Mouse (Mus musculus): ENCODE data around the gene Slc35f5. TPM values are rescaled to one million over a fixed set of nuclear protein-coding genes. Genes with fewer than 3 reads are reported as not detected.

Slc35f5 gene
- polyA plus RNA-seq, 1 experiment from 2014 or later, result 52.4 TPM

- H3K27ac ChIP-seq (ENCODE audit: low read length), result peak overlapping the region; percentile 98
- no peaks in the 10 kb centered on the region for H3K27me3 ChIP-seq (ENCODE audit: control insufficient read depth, insufficient read depth, low read depth, low read length)
- H3K36me3 ChIP-seq (ENCODE audit: control insufficient read depth, insufficient read depth, low read length), result peaks cover 5% of the 10 kb centered on the region; the same call in 1 of the 2 replicates
- H3K4me1 ChIP-seq (replicated peaks; ENCODE audit: control insufficient read depth, insufficient read depth, low read length), result peaks cover 4% of the 10 kb centered on the region
- under 1% methylated on average over 27 of the region's 29 CpGs for WGBS
- H3K9ac ChIP-seq (ENCODE audit: low read length), result peak overlapping the region; percentile 96
- peak; percentile 26 for ATAC-seq (ENCODE audit: low read depth)
- H3K4me3 ChIP-seq (ENCODE audit: low read length), result peak overlapping the region; percentile 75
- H3K9me3 ChIP-seq (ENCODE audit: control insufficient read depth, low read length), result no peaks in the 10 kb centered on the region
- H3K4me2 ChIP-seq (ENCODE audit: low read depth, low read length), result peak overlapping the region; percentile 85
These were observed 811 bp downstream of the Slc35f5 start for GRCm38 (mm10) chr1:125561206-125561605.

- Histone ChIP-seq H3K9ac (ENCODE audit: low read length) (peak overlapping the region; percentile 96), H3K36me3 (ENCODE audit: control insufficient read depth, insufficient read depth, low read length) (peaks cover 7% of the 10 kb centered on the region; the same call in 1 of the 2 replicates), H3K4me1 (replicated peaks; ENCODE audit: control insufficient read depth, insufficient read depth, low read length) (peaks cover 4% of the 10 kb centered on the region), H3K9me3 (ENCODE audit: control insufficient read depth, low read length) (no peaks in the 10 kb centered on the region), H3K4me3 (ENCODE audit: low read length) (peak overlapping the region; percentile 75), H3K4me2 (ENCODE audit: low read depth, low read length) (peak overlapping the region; percentile 85), H3K27me3 (ENCODE audit: control insufficient read depth, insufficient read depth, low read depth, low read length) (no peaks in the 10 kb centered on the region), H3K27ac (ENCODE audit: low read length) (peak overlapping the region; percentile 98)
- WGBS, result 64% methylated on average over 4 of the region's 4 CpGs
- ATAC-seq (ENCODE audit: low read depth), result no peak
These were observed 1.4 kb downstream of the Slc35f5 start for GRCm38 (mm10) chr1:125561841-125562240.

- ATAC-seq (ENCODE audit: low read depth), result no peak
- Histone ChIP-seq H3K4me2 (ENCODE audit: low read depth, low read length) (no peak overlapping the region), H3K9ac (ENCODE audit: low read length) (no peak overlapping the region), H3K9me3 (ENCODE audit: control insufficient read depth, low read length) (no peaks in the 10 kb centered on the region), H3K4me1 (replicated peaks; ENCODE audit: control insufficient read depth, insufficient read depth, low read length) (no peaks in the 10 kb centered on the region), H3K27ac (ENCODE audit: low read length) (no peak overlapping the region), H3K36me3 (ENCODE audit: control insufficient read depth, insufficient read depth, low read length) (peaks cover 39% of the 10 kb centered on the region), H3K27me3 (ENCODE audit: control insufficient read depth, insufficient read depth, low read depth, low read length) (no peaks in the 10 kb centered on the region), H3K4me3 (ENCODE audit: low read length) (no peak overlapping the region)
- 92% methylated on average over 4 of the region's 4 CpGs for WGBS
These were observed 7.7 kb downstream of the Slc35f5 start for GRCm38 (mm10) chr1:125568126-125568525.

- H3K36me3 ChIP-seq (ENCODE audit: control insufficient read depth, insufficient read depth, low read length), result peaks cover 44% of the 10 kb centered on the region
- H3K4me2 ChIP-seq (ENCODE audit: low read depth, low read length), result no peak overlapping the region
- H3K9me3 ChIP-seq (ENCODE audit: control insufficient read depth, low read length), result no peaks in the 10 kb centered on the region
- no peak overlapping the region for H3K4me3 ChIP-seq (ENCODE audit: low read length)
- no peak overlapping the region for H3K27ac ChIP-seq (ENCODE audit: low read length)
- no peak overlapping the region for H3K9ac ChIP-seq (ENCODE audit: low read length)
- 66% methylated on average over 2 of the region's 2 CpGs for WGBS
- no peak for ATAC-seq (ENCODE audit: low read depth)
- H3K4me1 ChIP-seq (replicated peaks; ENCODE audit: control insufficient read depth, insufficient read depth, low read length), result no peaks in the 10 kb centered on the region
- no peaks in the 10 kb centered on the region for H3K27me3 ChIP-seq (ENCODE audit: control insufficient read depth, insufficient read depth, low read depth, low read length)
These were observed 13.8 kb downstream of the Slc35f5 start for GRCm38 (mm10) chr1:125574219-125574618.

- WGBS, result 84% methylated on average over 10 of the region's 10 CpGs
- no peak for ATAC-seq (ENCODE audit: low read depth)
- Histone ChIP-seq H3K36me3 (ENCODE audit: control insufficient read depth, insufficient read depth, low read length) (peaks cover 35% of the 10 kb centered on the region), H3K4me2 (ENCODE audit: low read depth, low read length) (no peak overlapping the region), H3K4me1 (replicated peaks; ENCODE audit: control insufficient read depth, insufficient read depth, low read length) (no peaks in the 10 kb centered on the region), H3K27ac (ENCODE audit: low read length) (no peak overlapping the region), H3K9ac (ENCODE audit: low read length) (no peak overlapping the region), H3K9me3 (ENCODE audit: control insufficient read depth, low read length) (no peaks in the 10 kb centered on the region), H3K4me3 (ENCODE audit: low read length) (no peak overlapping the region), H3K27me3 (ENCODE audit: control insufficient read depth, insufficient read depth, low read depth, low read length) (no peaks in the 10 kb centered on the region)
These were observed 15.2 kb downstream of the Slc35f5 start for GRCm38 (mm10) chr1:125575458-125576114.

GRCm38 (mm10) chr1:125576965-125577364 lies 16.6 kb downstream of the Slc35f5 start:
- H3K36me3 ChIP-seq (ENCODE audit: control insufficient read depth, insufficient read depth, low read length), result peaks cover 35% of the 10 kb centered on the region
- H3K9ac ChIP-seq (ENCODE audit: low read length), result no peak overlapping the region
- H3K4me1 ChIP-seq (replicated peaks; ENCODE audit: control insufficient read depth, insufficient read depth, low read length), result no peaks in the 10 kb centered on the region
- H3K4me2 ChIP-seq (ENCODE audit: low read depth, low read length), result no peak overlapping the region
- no peak for ATAC-seq (ENCODE audit: low read depth)
- no peak overlapping the region for H3K4me3 ChIP-seq (ENCODE audit: low read length)
- no peak overlapping the region for H3K27ac ChIP-seq (ENCODE audit: low read length)
- no peaks in the 10 kb centered on the region for H3K27me3 ChIP-seq (ENCODE audit: control insufficient read depth, insufficient read depth, low read depth, low read length)
- no peaks in the 10 kb centered on the region for H3K9me3 ChIP-seq (ENCODE audit: control insufficient read depth, low read length)

- ATAC-seq (ENCODE audit: low read depth), result no peak
- no peaks in the 10 kb centered on the region for H3K9me3 ChIP-seq (ENCODE audit: control insufficient read depth, low read length)
- H3K4me3 ChIP-seq (ENCODE audit: low read length), result no peak overlapping the region
- no peaks in the 10 kb centered on the region for H3K27me3 ChIP-seq (ENCODE audit: control insufficient read depth, insufficient read depth, low read depth, low read length)
- H3K36me3 ChIP-seq (ENCODE audit: control insufficient read depth, insufficient read depth, low read length), result peaks cover 26% of the 10 kb centered on the region
- H3K27ac ChIP-seq (ENCODE audit: low read length), result no peak overlapping the region
- H3K4me2 ChIP-seq (ENCODE audit: low read depth, low read length), result no peak overlapping the region
- H3K9ac ChIP-seq (ENCODE audit: low read length), result no peak overlapping the region
- no peaks in the 10 kb centered on the region for H3K4me1 ChIP-seq (replicated peaks; ENCODE audit: control insufficient read depth, insufficient read depth, low read length)
- 90% methylated on average over 1 of the region's 1 CpGs for WGBS
These were observed 17.7 kb downstream of the Slc35f5 start for GRCm38 (mm10) chr1:125578091-125578490.

- H3K4me1 ChIP-seq (replicated peaks; ENCODE audit: control insufficient read depth, insufficient read depth, low read length), result no peaks in the 10 kb centered on the region
- H3K27ac ChIP-seq (ENCODE audit: low read length), result no peak overlapping the region
- WGBS, result 88% methylated on average over 3 of the region's 3 CpGs
- no peak for ATAC-seq (ENCODE audit: low read depth)
- H3K9me3 ChIP-seq (ENCODE audit: control insufficient read depth, low read length), result no peaks in the 10 kb centered on the region
- H3K36me3 ChIP-seq (ENCODE audit: control insufficient read depth, insufficient read depth, low read length), result peaks cover 28% of the 10 kb centered on the region
- no peaks in the 10 kb centered on the region for H3K27me3 ChIP-seq (ENCODE audit: control insufficient read depth, insufficient read depth, low read depth, low read length)
- H3K4me2 ChIP-seq (ENCODE audit: low read depth, low read length), result no peak overlapping the region
- no peak overlapping the region for H3K4me3 ChIP-seq (ENCODE audit: low read length)
- no peak overlapping the region for H3K9ac ChIP-seq (ENCODE audit: low read length)
These were observed 20.7 kb downstream of the Slc35f5 start for GRCm38 (mm10) chr1:125581134-125581533.

GRCm38 (mm10) chr1:125603620-125604019 lies 43.2 kb downstream of the Slc35f5 start:
- Histone ChIP-seq H3K27ac (ENCODE audit: low read length) (no peak overlapping the region), H3K4me3 (ENCODE audit: low read length) (no peak overlapping the region), H3K36me3 (ENCODE audit: control insufficient read depth, insufficient read depth, low read length) (no peaks in the 10 kb centered on the region), H3K9me3 (ENCODE audit: control insufficient read depth, low read length) (peaks cover 7% of the 10 kb centered on the region; the same call in 1 of the 2 replicates), H3K4me2 (ENCODE audit: low read depth, low read length) (no peak overlapping the region), H3K4me1 (replicated peaks; ENCODE audit: control insufficient read depth, insufficient read depth, low read length) (no peaks in the 10 kb centered on the region), H3K9ac (ENCODE audit: low read length) (no peak overlapping the region), H3K27me3 (ENCODE audit: control insufficient read depth, insufficient read depth, low read depth, low read length) (no peaks in the 10 kb centered on the region)
- no peak for ATAC-seq (ENCODE audit: low read depth)
- 75% methylated on average over 4 of the region's 4 CpGs for WGBS
